Comparison of ENCODE assay signal across 8 mouse cellular contexts in genomic region chr17:46645561-46646321, GRCm38 (mm10). TPM values are rescaled to one million over a fixed set of nuclear protein-coding genes. Genes with fewer than 3 reads are reported as not detected.
DNase-seq lines count a peak whose midpoint lies in the region; ATAC-seq and TF ChIP-seq lines count a peak whose summit lies in the region.

TSS of gene Klc4 (minus strand) at chr17:46646022.
TSS of gene Mrpl2 (plus strand) at chr17:46646229.

- under 1% methylated on average over 53 of the region's 53 CpGs for WGBS in forebrain, embryonic 16.5 days
- under 1% methylated on average over 53 of the region's 53 CpGs for WGBS in lung, embryonic 14.5 days
- WGBS in olfactory bulb, adult 2 months = under 1% methylated on average over 53 of the region's 53 CpGs
- under 1% methylated on average over 53 of the region's 53 CpGs for WGBS in thymus, adult 2 months

- no peaks in the 10 kb centered on the region for H3K27me3 ChIP-seq in G1E (ENCODE audit: insufficient read depth, low read length)
- H3K27me3 ChIP-seq in forebrain, embryonic 16.5 days (replicated peaks; ENCODE audit: control insufficient read depth, insufficient read depth, low read length) = no peaks in the 10 kb centered on the region
- no peaks in the 10 kb centered on the region for H3K27me3 ChIP-seq in lung, embryonic 14.5 days (ENCODE audit: insufficient read depth, low read length)
- no peaks in the 10 kb centered on the region for H3K27me3 ChIP-seq in thymus, adult 2 months (ENCODE audit: control insufficient read depth, insufficient read depth, low read length)

- peak; percentile 61 for ATAC-seq in G1E (ENCODE audit: extremely low read depth, insufficient number of reproducible peaks, low FRiP score, poor library complexity, severe bottlenecking)
- peak; percentile 75 for ATAC-seq in forebrain, embryonic 16.5 days
- ATAC-seq in lung, embryonic 14.5 days (ENCODE audit: insufficient read depth) = peak; percentile 67

- peaks cover 42% of the 10 kb centered on the region for H3K36me3 ChIP-seq in G1E (replicated peaks)
- H3K36me3 ChIP-seq in forebrain, embryonic 16.5 days (ENCODE audit: control insufficient read depth, insufficient read depth) = peaks cover 9% of the 10 kb centered on the region; the same call in 1 of the 2 replicates
- H3K36me3 ChIP-seq in lung, embryonic 14.5 days (ENCODE audit: insufficient read depth) = peaks cover 21% of the 10 kb centered on the region
- H3K36me3 ChIP-seq in thymus, adult 2 months (ENCODE audit: control insufficient read depth, insufficient read depth, low read length) = no peaks in the 10 kb centered on the region

- peak within 1 kb of the TSS; percentile 96 for H3K4me2 ChIP-seq in forebrain, embryonic 16.5 days (ENCODE audit: low read length)
- peak within 1 kb of the TSS; percentile 83 for H3K4me2 ChIP-seq in lung, embryonic 14.5 days

- no peaks in the 10 kb centered on the region for H3K9me3 ChIP-seq in G1E (replicated peaks)
- H3K9me3 ChIP-seq in forebrain, embryonic 16.5 days (ENCODE audit: control insufficient read depth, low read length) = no peaks in the 10 kb centered on the region
- H3K9me3 ChIP-seq in lung, embryonic 14.5 days (ENCODE audit: low read depth, low read length) = no peaks in the 10 kb centered on the region

- TF ChIP-seq CTCF in G1E (IDR thresholded peaks at IDR 0.05; ENCODE audit: low read depth, low read length) = no peak
- 0 out of 2 replicates have a peak, but pooled peaks have one; percentile 4 for TF ChIP-seq CTCF in layer of hippocampus, adult 2 months (conservative IDR thresholded peaks at IDR 0.05)
- TF ChIP-seq CTCF in lung, embryonic 14.5 days (IDR thresholded peaks at IDR 0.05; ENCODE audit: low read depth) = no peak; the same call in 1 of the 2 replicates
- TF ChIP-seq CTCF in olfactory bulb, adult 2 months (IDR thresholded peaks at IDR 0.05; ENCODE audit: insufficient read depth, low read depth, low read length) = no peak
- no peak for TF ChIP-seq CTCF in thymus, adult 2 months (IDR thresholded peaks at IDR 0.05; ENCODE audit: borderline replicate concordance, control insufficient read depth, extremely low read depth, insufficient read depth, low read length, poor library complexity)

- peak; percentile 95 for TF ChIP-seq POLR2A in olfactory bulb, adult 2 months (IDR thresholded peaks at IDR 0.05; ENCODE audit: insufficient read depth, low read depth, low read length)
- TF ChIP-seq POLR2A in thymus, adult 2 months (IDR thresholded peaks at IDR 0.05; ENCODE audit: control insufficient read depth, extremely low read depth, insufficient read depth, low read length, poor library complexity) = peak; percentile 83

- H3K4me1 ChIP-seq in G1E (ENCODE audit: insufficient read depth, low read depth, low read length) = peaks cover 52% of the 10 kb centered on the region
- H3K4me1 ChIP-seq in forebrain, embryonic 16.5 days (replicated peaks; ENCODE audit: control insufficient read depth, insufficient read depth, low read length) = peaks cover 24% of the 10 kb centered on the region
- H3K4me1 ChIP-seq in lung, embryonic 14.5 days (ENCODE audit: insufficient read depth) = peaks cover 4% of the 10 kb centered on the region; the same call in 1 of the 2 replicates
- H3K4me1 ChIP-seq in olfactory bulb, adult 2 months (ENCODE audit: control insufficient read depth, insufficient read depth, low read length) = peaks cover 18% of the 10 kb centered on the region
- peaks cover 12% of the 10 kb centered on the region for H3K4me1 ChIP-seq in thymus, adult 2 months (replicated peaks; ENCODE audit: control insufficient read depth, insufficient read depth, low read length)

- peak within 1 kb of the TSS; percentile 77 for H3K9ac ChIP-seq in forebrain, embryonic 16.5 days (replicated peaks; ENCODE audit: low read depth, low read length)
- H3K9ac ChIP-seq in lung, embryonic 14.5 days = peak within 1 kb of the TSS; percentile 79

- peak within 1 kb of the TSS; percentile 94 for H3K4me3 ChIP-seq in G1E (ENCODE audit: low read depth, low read length)
- peak within 1 kb of the TSS; percentile 69 for H3K4me3 ChIP-seq in forebrain, embryonic 16.5 days (replicated peaks; ENCODE audit: low read length)
- peak within 1 kb of the TSS; percentile 77 for H3K4me3 ChIP-seq in layer of hippocampus, adult 2 months
- peak within 1 kb of the TSS; percentile 79 for H3K4me3 ChIP-seq in lung, embryonic 14.5 days (ENCODE audit: low read depth, low read length)
- peak within 1 kb of the TSS; percentile 82 for H3K4me3 ChIP-seq in olfactory bulb, adult 2 months (ENCODE audit: insufficient read depth, low read depth, low read length)
- peak within 1 kb of the TSS; percentile 72 for H3K4me3 ChIP-seq in thymus, adult 2 months (ENCODE audit: control insufficient read depth, insufficient read depth, low read length)

- DNase-seq in G1E (ENCODE audit: low spot score) = peak; percentile 96
- peak; percentile 97 to 99 for DNase-seq in cerebellum, adult 18-20 months
- peak; percentile 98 to 99 for DNase-seq in heart, postnatal 36 days
- DNase-seq in layer of hippocampus, adult 2 months (ENCODE audit: low spot score in 2 of 2) = peak; percentile 97 to 99
- DNase-seq in lung, embryonic 14.5 days = peak; percentile 99
- DNase-seq in thymus, adult 2 months = peak; percentile 99

- intact Hi-C loops in heart, postnatal 36 days (cut with DNase I) = loop anchor here (5.0 to 10.0 kb wide), 2 partner anchors 93 to 209 kb away; partner anchors contain the start of gene Bicral

- peak within 1 kb of the TSS; percentile 86 for H3K27ac ChIP-seq in forebrain, embryonic 16.5 days (ENCODE audit: low read length)
- peak within 1 kb of the TSS; percentile 96 for H3K27ac ChIP-seq in layer of hippocampus, adult 2 months
- H3K27ac ChIP-seq in lung, embryonic 14.5 days (ENCODE audit: low read depth) = peak within 1 kb of the TSS; percentile 75
- peak within 1 kb of the TSS; percentile 64 for H3K27ac ChIP-seq in olfactory bulb, adult 2 months (ENCODE audit: insufficient read depth, low read depth, low read length)
- no peak within 1 kb of the TSS for H3K27ac ChIP-seq in thymus, adult 2 months (ENCODE audit: control insufficient read depth, insufficient read depth, low read length)

RNA-seq across cellular contexts. Expression of gene Klc4, which starts in this region (rescaled TPM):
- total RNA-seq in G1E (2014; fragmentation: Nextera tagmentation) (1.3 and 2.1 TPM in 2 replicates), G1E (2017) (8.9 and 10.2 TPM in 2 replicates)
- polyA plus RNA-seq in G1E (2012) = 11.7 and 12.3 TPM in 2 replicates
- 42.8 and 43.9 TPM in 2 replicates for polyA plus RNA-seq in forebrain, embryonic 16.5 days (2015; fragmentation: Nextera tagmentation; extraction: Ambion mirVana)
- 10 to 100 TPM; 24.5 to 29.1 TPM for total RNA-seq in heart, postnatal 36 days (2021)
- 10 to 100 TPM; 19.0 to 20.1 TPM for total RNA-seq in layer of hippocampus, adult 2 months (2021)
- polyA plus RNA-seq in lung, embryonic 14.5 days (2014; fragmentation: Nextera tagmentation; extraction: Ambion mirVana) = 20.2 and 21.4 TPM in 2 replicates
- polyA plus RNA-seq in olfactory bulb, adult 2 months (2012; ENCODE audit: insufficient read depth, insufficient read length, low replicate concordance, missing spikeins) = not detected in 2 replicates
- polyA plus RNA-seq in thymus, adult 2 months (2012; rRNA removed) = 22.6 and 24.0 TPM in 2 replicates

RNA-seq across cellular contexts. Expression of gene Mrpl2, which starts in this region (rescaled TPM):
- total RNA-seq in G1E (2014; fragmentation: Nextera tagmentation) (44.7 and 59.4 TPM in 2 replicates), G1E (2017) (76.3 and 107 TPM in 2 replicates)
- 853 and 1,060 TPM in 2 replicates for polyA plus RNA-seq in G1E (2012)
- polyA plus RNA-seq in forebrain, embryonic 16.5 days (2015; fragmentation: Nextera tagmentation; extraction: Ambion mirVana) = 66.1 and 74.9 TPM in 2 replicates
- 100 to 1,000 TPM; 130 to 134 TPM for total RNA-seq in heart, postnatal 36 days (2021)
- total RNA-seq in layer of hippocampus, adult 2 months (2021) = 10 to 100 TPM; 52.2 to 53.5 TPM
- polyA plus RNA-seq in lung, embryonic 14.5 days (2014; fragmentation: Nextera tagmentation; extraction: Ambion mirVana) = 113 and 114 TPM in 2 replicates
- polyA plus RNA-seq in olfactory bulb, adult 2 months (2012; ENCODE audit: insufficient read depth, insufficient read length, low replicate concordance, missing spikeins) = not detected in 2 replicates
- polyA plus RNA-seq in thymus, adult 2 months (2012; rRNA removed) = 68.3 and 91.0 TPM in 2 replicates

Comparison
In these comparisons a context has a peak if more than half of its experiments do, and no peak if none do; other contexts are left out.
1. RNA of gene Mrpl2 (polyA plus RNA-seq): 853 to 1,060 TPM in G1E, 113 to 114 TPM in lung, embryonic 14.5 days, 66.1 to 74.9 TPM in forebrain, embryonic 16.5 days and 68.3 to 91.0 TPM in thymus, adult 2 months; not detected in olfactory bulb, adult 2 months; every median in the first group is over 10 times any median in the second.
2. Peak in every context shown above with its lines, with median percentiles within 50 percentile points of each other: ATAC-seq, DNase-seq and H3K4me3 ChIP-seq.